Mouse (Mus musculus): ENCODE data around the gene Ryr1. TPM values are rescaled to one million over a fixed set of nuclear protein-coding genes. Genes with fewer than 3 reads are reported as not detected.

Ryr1 gene
- total and polyA plus RNA-seq, 2 experiments from 2014 or later: 7.0 to 15.2 TPM

GRCm38 (mm10) chr7:29043016-29043673, 81.8 kb downstream of the Ryr1 start:
- Histone ChIP-seq H3K4me3 (ENCODE audit: low read depth, low read length) (no peak overlapping the region), H3K4me2 (ENCODE audit: low read depth, low read length, poor library complexity, severe bottlenecking) (no peak overlapping the region), H3K36me3 (ENCODE audit: insufficient read depth, low read length) (no peaks in the 10 kb centered on the region), H3K4me1 (ENCODE audit: insufficient read depth, low read length) (peaks cover 4% of the 10 kb centered on the region; the same call in 1 of the 2 replicates), H3K9me3 (ENCODE audit: low read length) (no peaks in the 10 kb centered on the region), H3K27me3 (ENCODE audit: insufficient read depth, low read length) (no peaks in the 10 kb centered on the region), H3K9ac (replicated peaks; ENCODE audit: low read length, poor library complexity, severe bottlenecking) (no peak overlapping the region), H3K27ac (ENCODE audit: low read depth, low read length) (peak overlapping the region; percentile 55)
- peak; percentile 33; the same call in 1 of the 2 replicates for TF ChIP-seq CTCF (IDR thresholded peaks at IDR 0.05)
- WGBS: 47% methylated on average over 19 of the region's 19 CpGs
- no peak for ATAC-seq (ENCODE audit: low FRiP score)
- peak; percentile 89 for DNase-seq (ENCODE audit: low spot score)

GRCm38 (mm10) chr7:29041194-29041593, 83.8 kb downstream of the Ryr1 start:
- ATAC-seq (ENCODE audit: low FRiP score) (no peak), DNase-seq (ENCODE audit: low spot score) (no peak)
- Histone ChIP-seq H3K4me1 (ENCODE audit: insufficient read depth, low read length) (peaks cover 4% of the 10 kb centered on the region; the same call in 1 of the 2 replicates), H3K4me3 (ENCODE audit: low read depth, low read length) (no peak overlapping the region), H3K36me3 (ENCODE audit: insufficient read depth, low read length) (no peaks in the 10 kb centered on the region), H3K27me3 (ENCODE audit: insufficient read depth, low read length) (no peaks in the 10 kb centered on the region), H3K9me3 (ENCODE audit: low read length) (no peaks in the 10 kb centered on the region), H3K4me2 (ENCODE audit: low read depth, low read length, poor library complexity, severe bottlenecking) (no peak overlapping the region), H3K27ac (ENCODE audit: low read depth, low read length) (no peak overlapping the region), H3K9ac (replicated peaks; ENCODE audit: low read length, poor library complexity, severe bottlenecking) (no peak overlapping the region)
- peak; percentile 53 for TF ChIP-seq CTCF (IDR thresholded peaks at IDR 0.05)
- WGBS: 77% methylated on average over 5 of the region's 5 CpGs

- ATAC-seq (ENCODE audit: low FRiP score) (peak; percentile 32; the same call in 1 of the 2 replicates), DNase-seq (ENCODE audit: low spot score) (peak; percentile 42)
- Histone ChIP-seq H3K27ac (ENCODE audit: low read depth, low read length) (no peak overlapping the region), H3K27me3 (ENCODE audit: insufficient read depth, low read length) (no peaks in the 10 kb centered on the region), H3K4me3 (ENCODE audit: low read depth, low read length) (peak overlapping the region; percentile 34), H3K4me1 (ENCODE audit: insufficient read depth, low read length) (peaks cover 4% of the 10 kb centered on the region; the same call in 1 of the 2 replicates), H3K9me3 (ENCODE audit: low read length) (no peaks in the 10 kb centered on the region), H3K4me2 (ENCODE audit: low read depth, low read length, poor library complexity, severe bottlenecking) (peak overlapping the region; percentile 66), H3K36me3 (ENCODE audit: insufficient read depth, low read length) (no peaks in the 10 kb centered on the region), H3K9ac (replicated peaks; ENCODE audit: low read length, poor library complexity, severe bottlenecking) (peak overlapping the region; percentile 44; the same call in 1 of the 2 replicates)
- no peak for TF ChIP-seq CTCF (IDR thresholded peaks at IDR 0.05)
- under 1% methylated on average over 26 of the region's 26 CpGs for WGBS
These were observed 84.9 kb downstream of the Ryr1 start for GRCm38 (mm10) chr7:29039985-29040661.

- H3K27ac ChIP-seq (ENCODE audit: low read depth, low read length): no peak overlapping the region
- under 1% methylated on average over 11 of the region's 11 CpGs for WGBS
- no peaks in the 10 kb centered on the region for H3K27me3 ChIP-seq (ENCODE audit: insufficient read depth, low read length)
- H3K9ac ChIP-seq (replicated peaks; ENCODE audit: low read length, poor library complexity, severe bottlenecking): 0 out of 2 replicates have a peak overlapping the region, but pooled peaks have one; percentile 44
- H3K4me2 ChIP-seq (ENCODE audit: low read depth, low read length, poor library complexity, severe bottlenecking): peak overlapping the region; percentile 66
- ATAC-seq (ENCODE audit: low FRiP score): peak; percentile 50; the same call in 1 of the 2 replicates
- no peaks in the 10 kb centered on the region for H3K36me3 ChIP-seq (ENCODE audit: insufficient read depth, low read length)
- H3K9me3 ChIP-seq (ENCODE audit: low read length): no peaks in the 10 kb centered on the region
- H3K4me3 ChIP-seq (ENCODE audit: low read depth, low read length): peak overlapping the region; percentile 34
- H3K4me1 ChIP-seq (ENCODE audit: insufficient read depth, low read length): peaks cover 4% of the 10 kb centered on the region; the same call in 1 of the 2 replicates
- peak; percentile 95 for TF ChIP-seq CTCF (IDR thresholded peaks at IDR 0.05)
- peak; percentile 95 for DNase-seq (ENCODE audit: low spot score)
These were observed 85.4 kb downstream of the Ryr1 start for GRCm38 (mm10) chr7:29039604-29039984.

GRCm38 (mm10) chr7:29037261-29037660, 87.7 kb downstream of the Ryr1 start:
- Histone ChIP-seq H3K9ac (replicated peaks; ENCODE audit: low read length, poor library complexity, severe bottlenecking) (no peak overlapping the region), H3K9me3 (ENCODE audit: low read length) (no peaks in the 10 kb centered on the region), H3K4me3 (ENCODE audit: low read depth, low read length) (no peak overlapping the region), H3K27ac (ENCODE audit: low read depth, low read length) (no peak overlapping the region), H3K4me2 (ENCODE audit: low read depth, low read length, poor library complexity, severe bottlenecking) (no peak overlapping the region), H3K36me3 (ENCODE audit: insufficient read depth, low read length) (no peaks in the 10 kb centered on the region), H3K4me1 (ENCODE audit: insufficient read depth, low read length) (peaks cover 4% of the 10 kb centered on the region; the same call in 1 of the 2 replicates), H3K27me3 (ENCODE audit: insufficient read depth, low read length) (no peaks in the 10 kb centered on the region)
- TF ChIP-seq CTCF (IDR thresholded peaks at IDR 0.05): peak; percentile 38
- DNase-seq (ENCODE audit: low spot score) (no peak), ATAC-seq (ENCODE audit: low FRiP score) (no peak)
- WGBS: 86% methylated on average over 6 of the region's 6 CpGs

GRCm38 (mm10) chr7:29032685-29033084, 92.3 kb downstream of the Ryr1 start:
- 84% methylated on average over 5 of the region's 5 CpGs for WGBS
- DNase-seq (ENCODE audit: low spot score): peak; percentile 30
- H3K27me3 ChIP-seq (ENCODE audit: insufficient read depth, low read length): no peaks in the 10 kb centered on the region
- peak; percentile 58 for TF ChIP-seq CTCF (IDR thresholded peaks at IDR 0.05)
- no peak overlapping the region for H3K4me3 ChIP-seq (ENCODE audit: low read depth, low read length)
- no peak overlapping the region for H3K27ac ChIP-seq (ENCODE audit: low read depth, low read length)
- H3K4me2 ChIP-seq (ENCODE audit: low read depth, low read length, poor library complexity, severe bottlenecking): no peak overlapping the region
- H3K36me3 ChIP-seq (ENCODE audit: insufficient read depth, low read length): no peaks in the 10 kb centered on the region
- no peaks in the 10 kb centered on the region for H3K9me3 ChIP-seq (ENCODE audit: low read length)
- no peak overlapping the region for H3K9ac ChIP-seq (replicated peaks; ENCODE audit: low read length, poor library complexity, severe bottlenecking)
- no peak for ATAC-seq (ENCODE audit: low FRiP score)
- no peaks in the 10 kb centered on the region for H3K4me1 ChIP-seq (ENCODE audit: insufficient read depth, low read length)
